Mouse (Mus musculus) CD4-positive naive resting alpha-beta T cell, adult 57 days (primary cell): Measurements from ENCODE around the gene 4930444G20Rik. TPM values are rescaled to one million over a fixed set of nuclear protein-coding genes. Genes with fewer than 3 reads are reported as not detected.

Source experiments
- total RNA-seq: library from RNA; stranded (reverse); gene quantifications from one replicate; pipeline ENCODE4 v1.2.4, GENCODE M21; 2023

The 4930444G20Rik gene
- total RNA-seq = not detected

DNA sequence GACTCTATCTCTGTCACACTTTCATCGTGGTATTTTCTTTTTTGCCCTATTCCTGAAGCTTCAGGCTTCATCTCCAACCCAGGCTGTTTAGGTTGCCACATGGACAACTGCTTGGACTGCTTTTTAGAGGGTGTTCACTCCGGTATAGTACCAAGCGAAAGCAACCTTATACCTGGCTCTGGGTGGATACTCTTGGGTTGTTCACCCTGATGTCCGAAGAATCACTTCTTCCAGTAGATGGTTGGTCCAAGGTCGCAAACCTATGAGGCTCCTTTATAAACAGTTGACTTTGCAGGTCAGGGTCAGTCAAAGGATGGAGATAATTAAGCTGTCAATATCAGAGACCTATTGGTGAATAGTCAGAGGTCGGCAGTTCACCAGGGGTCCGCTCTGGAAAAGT is at the start of gene 4930444G20Rik:
4930444G20Rik (minus strand) TSS at position 101 of the 400 bp plus-strand sequence.

Other genes with a start within 250 kb of the 4930444G20Rik start
- gene Sgk1, start 185.9 kb downstream of the 4930444G20Rik start, total RNA-seq = 234 TPM
- gene E030030I06Rik, start 81.2 kb upstream of the 4930444G20Rik start, total RNA-seq = 41.0 TPM
- not detected for gene Raet1e, start 90.5 kb upstream of the 4930444G20Rik start, total RNA-seq
- not detected for gene H60b, start 90.5 kb upstream of the 4930444G20Rik start, total RNA-seq